Mouse (Mus musculus) embryo, embryonic 9.5 days (tissue): ENCODE data around the gene Cgas.
A peak's percentile ranks its signal among the peaks of the same experiment; 100 is the strongest.

Experiments
- DNase-seq: peaks from one replicate; pipeline ENCODE4 v3.0.0-alpha.2; 2017; ENCODE audit errors: extremely low spot score

The Cgas gene

GRCm38 (mm10) chr9:78457026-78457425 is 14.0 kb upstream of the Cgas start:
- no peak for DNase-seq

- no peak for DNase-seq
These were observed 8.3 kb upstream of the Cgas start for GRCm38 (mm10) chr9:78451382-78451781.

GRCm38 (mm10) chr9:78450404-78450803 is 7.4 kb upstream of the Cgas start:
- DNase-seq, result no peak

GRCm38 (mm10) chr9:78447973-78448873 is 5.2 kb upstream of the Cgas start, which contains the start of the genes Mto1 and Gm17324:
Mto1 (plus strand) TSS chr9:78448208.
Gm17324 (minus strand) TSS chr9:78448786.
- DNase-seq, result peak; percentile 92

GRCm38 (mm10) chr9:78447606-78447972 is 4.6 kb upstream of the Cgas start:
- DNase-seq, result no peak

GRCm38 (mm10) chr9:78442237-78442578 is 829 bp downstream of the Cgas start:
- DNase-seq, result no peak

GRCm38 (mm10) chr9:78439426-78439825 is 3.6 kb downstream of the Cgas start:
- no peak for DNase-seq

GRCm38 (mm10) chr9:78432471-78432870 is 10.6 kb downstream of the Cgas start:
- DNase-seq, result no peak

GRCm38 (mm10) chr9:78430486-78430885 is 12.6 kb downstream of the Cgas start:
- no peak for DNase-seq

GRCm38 (mm10) chr9:78429551-78429950 is 13.5 kb downstream of the Cgas start:
- no peak for DNase-seq

- DNase-seq, result no peak
These were observed 14.1 kb downstream of the Cgas start for GRCm38 (mm10) chr9:78428870-78429432.

GRCm38 (mm10) chr9:78428185-78428584 is 14.9 kb downstream of the Cgas start:
- DNase-seq, result no peak

GRCm38 (mm10) chr9:78427362-78427781 is 15.7 kb downstream of the Cgas start:
- DNase-seq, result peak; percentile 16

GRCm38 (mm10) chr9:78401596-78401995 is 41.4 kb downstream of the Cgas start:
- no peak for DNase-seq

- DNase-seq, result no peak
These were observed 42.5 kb downstream of the Cgas start for GRCm38 (mm10) chr9:78400570-78400969.

- DNase-seq, result no peak
These were observed 46.5 kb downstream of the Cgas start for GRCm38 (mm10) chr9:78396517-78396916.

GRCm38 (mm10) chr9:78395630-78396351 is 47.2 kb downstream of the Cgas start, which contains the start of gene Ddx43:
Ddx43 (plus strand) TSS chr9:78395777.
- peak; percentile 76 for DNase-seq

GRCm38 (mm10) chr9:78395244-78395629 is 47.8 kb downstream of the Cgas start:
- no peak for DNase-seq

- DNase-seq, result no peak
These were observed 48.4 kb downstream of the Cgas start for GRCm38 (mm10) chr9:78394602-78395001.

GRCm38 (mm10) chr9:78393741-78394140 is 49.3 kb downstream of the Cgas start:
- DNase-seq, result no peak

- DNase-seq, result no peak
These were observed 53.1 kb downstream of the Cgas start for GRCm38 (mm10) chr9:78389981-78390380.

- no peak for DNase-seq
These were observed 56.1 kb downstream of the Cgas start for GRCm38 (mm10) chr9:78386947-78387346.

GRCm38 (mm10) chr9:78385893-78386292 is 57.1 kb downstream of the Cgas start:
- DNase-seq, result no peak
